Mouse (Mus musculus) G1E (cell line): ENCODE results near the gene Cnbp.

Experiments
- CTCF ChIP-seq: IDR thresholded peaks from 2 replicates; pipeline ENCODE4 v1.5.1; 2012; ENCODE audit warnings: low read depth, low read length, inconsistent platforms, mixed read lengths
- GATA1 ChIP-seq: IDR thresholded peaks from 2 replicates; pipeline ENCODE4 v1.6.1; 2012; ENCODE audit warnings: borderline replicate concordance, low read length, inconsistent platforms, mixed read lengths
- TAL1 ChIP-seq: conservative IDR thresholded peaks from 2 replicates; pipeline ENCODE4 v1.6.1; 2012; ENCODE audit warnings: low read depth, low read length, inconsistent platforms, mixed read lengths

DNA sequence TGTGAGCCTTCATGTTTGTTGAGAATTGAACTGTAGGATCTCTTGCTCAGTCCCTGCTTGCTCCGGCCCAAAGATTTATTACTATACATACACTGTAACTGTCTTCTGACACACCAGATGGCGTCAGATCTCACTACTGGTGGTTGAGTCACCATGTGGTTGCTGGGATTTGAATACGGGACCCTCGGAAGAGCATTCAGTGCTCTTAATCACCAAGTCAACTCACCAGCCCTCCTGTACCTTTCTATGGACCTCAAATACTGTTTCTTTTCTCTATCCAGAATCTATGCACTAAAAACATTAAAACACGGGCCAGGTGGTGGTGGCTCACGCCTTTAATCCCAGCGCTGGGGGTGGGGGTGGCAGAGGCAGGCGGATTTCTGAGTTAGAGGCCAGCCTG, 9.3 kb downstream of the Cnbp start:
- TF ChIP-seq CTCF = no peak
- no peak for TF ChIP-seq GATA1
- TF ChIP-seq TAL1 = no peak
